Mouse (Mus musculus) embryonic facial prominence, embryonic 12.5 days (tissue): Measurements from ENCODE around the gene Ntrk2. TPM values are rescaled to one million over a fixed set of nuclear protein-coding genes. Genes with fewer than 3 reads are reported as not detected.

ENCODE experiments used
- ATAC-seq: fragments of 200-750 bp; cut with Nextera tagmentation; 2 replicates; pipeline ENCODE4 v1.8.0; 2017; ENCODE audit not compliant: insufficient number of reproducible peaks, insufficient read depth, low FRiP score, low TSS enrichment
- H3K27ac ChIP-seq: fragments of 300-500 bp; sonication (generic); 2 replicates; pipeline ENCODE4 v1.5.1; 2016; ENCODE audit warnings: mild to moderate bottlenecking
- H3K27me3 ChIP-seq: fragments of 300-500 bp; sonication (generic); 2 replicates; pipeline ENCODE4 v1.6.1; 2016; ENCODE audit warnings: mild to moderate bottlenecking, moderate library complexity
- H3K36me3 ChIP-seq: fragments of 300-500 bp; sonication (generic); 2 replicates; pipeline ENCODE4 v1.6.1; 2016; ENCODE audit warnings: mild to moderate bottlenecking
- H3K4me1 ChIP-seq: fragments of 300-500 bp; sonication (generic); 2 replicates; pipeline ENCODE4 v1.6.1; 2016
- H3K4me2 ChIP-seq: fragments of 300-500 bp; sonication (generic); replicated peaks from 2 replicates; pipeline ENCODE4 v1.6.1; 2016; ENCODE audit warnings: mild to moderate bottlenecking, moderate library complexity
- H3K4me3 ChIP-seq: fragments of 300-500 bp; sonication (generic); 2 replicates; pipeline ENCODE4 v1.5.1; 2016; ENCODE audit warnings: mild to moderate bottlenecking
- H3K9ac ChIP-seq: fragments of 300-500 bp; sonication (generic); 2 replicates; pipeline ENCODE4 v1.6.1; 2016; ENCODE audit warnings: mild to moderate bottlenecking, moderate library complexity
- H3K9me3 ChIP-seq: fragments of 300-500 bp; sonication (generic); 2 replicates; pipeline ENCODE4 v1.6.1; 2016; ENCODE audit warnings: mild to moderate bottlenecking, moderate library complexity
- WGBS: fragments of 180-500 bp; shearing (Covaris S2); methylation state at CpG from one replicate; pipeline ENCODE4 v1.1.7; 2016; 5-methylcytosine and 5-hydroxymethylcytosine counted together
- polyA plus RNA-seq: library from polyadenylated mRNA; unstranded; fragments of >200 nt; fragmentation: Nextera tagmentation; extraction: Ambion mirVana; gene quantifications from 2 replicates; pipeline ENCODE4 v1.2.1, GENCODE M21; 2016

Ntrk2 gene
- polyA plus RNA-seq, 1 experiment from 2014 or later = 29.2 TPM

DNA sequence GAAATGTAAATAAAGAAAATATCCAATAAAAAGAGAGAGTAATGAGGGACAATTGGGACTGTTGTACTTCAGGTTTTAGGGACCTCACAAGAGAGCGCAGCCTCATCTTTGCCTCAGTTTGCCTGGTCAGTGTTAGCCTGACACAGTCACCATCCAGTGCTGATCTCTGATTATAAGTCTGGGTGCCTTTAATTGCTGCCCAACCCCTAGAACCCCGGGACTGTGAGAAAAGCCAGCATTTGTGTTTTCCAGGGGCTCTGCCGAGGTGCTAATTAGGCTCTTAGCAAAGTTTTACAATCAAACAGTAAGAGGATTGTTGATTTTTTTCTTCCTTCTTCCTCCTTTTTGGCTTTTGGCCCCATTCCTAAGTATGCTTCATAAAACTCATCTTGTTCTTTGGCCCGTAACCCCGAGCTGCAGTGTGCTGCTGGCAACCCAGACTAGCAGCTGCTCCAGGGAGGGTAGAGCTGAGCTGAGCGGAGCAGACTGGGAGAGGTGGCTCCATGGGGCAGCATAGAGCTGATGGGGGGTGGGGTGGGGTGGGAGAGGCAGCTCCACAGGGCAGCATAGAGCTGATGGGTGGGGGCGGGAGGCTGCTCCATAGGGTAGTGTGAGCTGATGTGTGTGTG, 34.5 kb downstream of the Ntrk2 start:
- Histone ChIP-seq H3K4me1 (0 out of 2 replicates have a peak, but pooled peaks cover 6% of the 10 kb centered on the region), H3K4me2 (no peak overlapping the region), H3K27me3 (no peaks in the 10 kb centered on the region), H3K9ac (no peak overlapping the region), H3K27ac (no peak overlapping the region), H3K36me3 (no peaks in the 10 kb centered on the region), H3K4me3 (no peak overlapping the region), H3K9me3 (no peaks in the 10 kb centered on the region)
- ATAC-seq = no peak
- WGBS = 28% methylated on average over 6 of the region's 7 CpGs

DNA sequence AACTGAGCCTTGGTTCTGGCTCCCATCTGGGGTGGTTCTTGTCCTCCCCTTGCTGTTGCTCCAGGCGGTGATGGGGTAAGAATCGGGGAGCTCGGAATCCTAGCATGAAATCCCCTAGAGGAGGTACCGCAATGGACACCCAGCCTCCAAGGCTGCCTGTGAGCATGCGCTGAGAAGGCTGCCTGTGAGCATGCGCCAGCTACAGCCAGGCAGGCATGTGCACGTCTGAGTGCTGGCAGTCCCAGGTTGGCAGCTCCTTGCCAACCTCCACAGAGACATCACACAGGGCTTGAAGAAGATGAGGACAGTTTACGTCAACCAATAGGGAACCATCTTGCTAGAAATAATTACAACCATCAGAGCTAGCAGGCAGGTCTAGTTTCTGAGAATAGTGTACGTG, 37.5 kb downstream of the Ntrk2 start:
- Histone ChIP-seq H3K4me1 (0 out of 2 replicates have a peak, but pooled peaks cover 6% of the 10 kb centered on the region), H3K4me2 (no peak overlapping the region), H3K9ac (no peak overlapping the region), H3K27ac (no peak overlapping the region), H3K36me3 (no peaks in the 10 kb centered on the region), H3K9me3 (no peaks in the 10 kb centered on the region), H3K27me3 (no peaks in the 10 kb centered on the region), H3K4me3 (no peak overlapping the region)
- WGBS = 78% methylated on average over 9 of the region's 9 CpGs
- no peak for ATAC-seq

GRCm38 (mm10) chr13:58848578-58848977, 42.2 kb downstream of the Ntrk2 start:
- ATAC-seq = no peak
- 88% methylated on average over 4 of the region's 4 CpGs for WGBS
- no peaks in the 10 kb centered on the region for H3K27me3 ChIP-seq

GRCm38 (mm10) chr13:58853685-58854084, 47.3 kb downstream of the Ntrk2 start:
- Histone ChIP-seq H3K4me3 (no peak overlapping the region), H3K4me1 (no peaks in the 10 kb centered on the region), H3K4me2 (no peak overlapping the region), H3K9me3 (no peaks in the 10 kb centered on the region), H3K27ac (no peak overlapping the region), H3K36me3 (no peaks in the 10 kb centered on the region), H3K9ac (no peak overlapping the region), H3K27me3 (no peaks in the 10 kb centered on the region)
- WGBS = 85% methylated on average over 6 of the region's 6 CpGs
- ATAC-seq = no peak

More at GRCm38 (mm10) chr13:58848578-58848977, 42.2 kb downstream of the Ntrk2 start:
- no peak overlapping the region for H3K9ac ChIP-seq
- H3K27ac ChIP-seq = no peak overlapping the region
- no peak overlapping the region for H3K4me2 ChIP-seq
- no peak overlapping the region for H3K4me3 ChIP-seq
- H3K9me3 ChIP-seq = no peaks in the 10 kb centered on the region
- no peaks in the 10 kb centered on the region for H3K4me1 ChIP-seq
- no peaks in the 10 kb centered on the region for H3K36me3 ChIP-seq

DNA sequence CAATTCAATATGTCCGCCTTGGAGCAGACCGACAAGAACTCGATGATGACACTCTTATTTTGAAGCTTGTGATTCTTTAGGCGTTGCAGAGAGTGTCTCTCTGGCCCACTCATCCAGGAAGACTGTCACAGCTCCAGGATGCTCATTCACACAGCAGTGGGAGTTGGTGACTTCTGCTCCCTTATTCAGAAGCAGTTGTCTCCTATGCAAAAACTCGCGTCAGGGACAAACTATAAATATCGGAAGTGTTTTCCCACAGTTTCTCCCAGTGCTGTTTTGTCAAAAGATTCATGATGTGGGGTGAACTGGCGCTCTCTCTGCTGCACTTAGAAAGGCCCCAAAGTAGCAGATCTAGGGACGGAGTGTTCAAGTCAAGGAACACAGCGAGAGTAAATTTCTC, 59.9 kb downstream of the Ntrk2 start:
- Histone ChIP-seq H3K27ac (no peak overlapping the region), H3K4me1 (no peaks in the 10 kb centered on the region), H3K4me2 (no peak overlapping the region), H3K36me3 (no peaks in the 10 kb centered on the region), H3K9me3 (no peaks in the 10 kb centered on the region), H3K4me3 (no peak overlapping the region), H3K9ac (no peak overlapping the region), H3K27me3 (no peaks in the 10 kb centered on the region)
- no peak for ATAC-seq
- 90% methylated on average over 10 of the region's 10 CpGs for WGBS

DNA sequence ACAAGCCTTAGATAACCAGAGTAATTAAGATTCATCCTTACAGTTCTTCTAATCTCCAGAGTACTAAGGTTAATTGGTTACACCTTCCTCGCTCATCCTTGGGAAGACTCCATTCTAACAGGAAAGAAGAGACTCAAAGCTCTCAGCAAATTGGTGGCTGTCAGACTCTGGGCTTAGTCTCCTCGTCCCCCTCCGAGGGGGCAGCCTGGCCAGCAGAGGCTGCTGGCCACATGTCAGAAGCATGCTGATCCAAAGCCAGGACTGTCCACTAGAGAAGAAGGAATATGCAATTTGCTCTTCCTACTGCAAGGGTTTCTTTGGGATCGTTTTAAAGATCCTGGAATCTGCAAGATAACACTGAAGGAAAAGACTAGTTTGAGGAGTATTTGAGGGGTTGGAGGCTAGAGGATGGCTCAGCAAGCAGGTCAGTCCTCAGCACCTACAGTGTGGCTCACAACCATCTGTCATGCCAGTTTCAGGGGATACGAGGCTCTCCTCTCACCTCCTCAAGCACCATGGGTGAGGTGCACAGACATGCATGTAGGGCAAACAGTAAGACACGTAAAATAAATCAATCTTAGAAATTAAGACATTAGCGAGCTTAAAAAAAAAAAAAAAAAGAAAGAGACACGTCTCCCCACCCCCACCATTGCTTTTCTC, 60.5 kb downstream of the Ntrk2 start:
- H3K9ac ChIP-seq = no peak overlapping the region
- no peaks in the 10 kb centered on the region for H3K27me3 ChIP-seq
- no peak overlapping the region for H3K4me3 ChIP-seq
- no peaks in the 10 kb centered on the region for H3K9me3 ChIP-seq
- no peak for ATAC-seq
- no peak overlapping the region for H3K4me2 ChIP-seq
- WGBS = 82% methylated on average over 8 of the region's 8 CpGs
- H3K4me1 ChIP-seq = no peaks in the 10 kb centered on the region
- no peak overlapping the region for H3K27ac ChIP-seq
- H3K36me3 ChIP-seq = no peaks in the 10 kb centered on the region

DNA sequence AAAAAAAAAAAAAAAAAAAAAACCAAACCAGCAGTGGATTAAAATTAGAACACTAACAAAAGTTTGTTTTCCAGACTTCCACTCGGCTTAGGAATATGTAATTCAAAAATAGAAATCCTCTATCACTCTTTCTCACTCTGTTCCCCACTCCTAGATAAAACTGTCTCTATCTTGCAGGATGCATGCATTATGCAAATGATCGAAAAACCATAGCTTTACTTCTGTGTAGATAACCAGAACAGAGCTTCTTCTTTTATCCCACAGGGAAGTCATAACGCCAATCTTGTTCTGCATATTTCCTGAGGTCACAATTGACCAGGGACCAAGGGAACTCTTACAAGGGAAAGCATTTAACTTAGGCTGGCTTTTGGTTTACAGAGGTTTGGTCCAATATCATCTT, 76.1 kb downstream of the Ntrk2 start:
- H3K9me3 ChIP-seq = no peaks in the 10 kb centered on the region
- no peak for ATAC-seq
- H3K4me3 ChIP-seq = no peak overlapping the region
- H3K4me1 ChIP-seq = no peaks in the 10 kb centered on the region
- H3K9ac ChIP-seq = no peak overlapping the region
- H3K27ac ChIP-seq = no peak overlapping the region
- WGBS = 83% methylated on average over 3 of the region's 3 CpGs
- H3K27me3 ChIP-seq = no peaks in the 10 kb centered on the region
- no peaks in the 10 kb centered on the region for H3K36me3 ChIP-seq
- H3K4me2 ChIP-seq = no peak overlapping the region

- Histone ChIP-seq H3K36me3 (no peaks in the 10 kb centered on the region), H3K4me3 (no peak overlapping the region), H3K4me1 (no peaks in the 10 kb centered on the region), H3K27ac (no peak overlapping the region), H3K27me3 (no peaks in the 10 kb centered on the region), H3K9me3 (no peaks in the 10 kb centered on the region), H3K4me2 (no peak overlapping the region), H3K9ac (no peak overlapping the region)
- no peak for ATAC-seq
- WGBS = 92% methylated on average over 5 of the region's 5 CpGs
Observed at GRCm38 (mm10) chr13:58882916-58883315, 76.5 kb downstream of the Ntrk2 start.

DNA sequence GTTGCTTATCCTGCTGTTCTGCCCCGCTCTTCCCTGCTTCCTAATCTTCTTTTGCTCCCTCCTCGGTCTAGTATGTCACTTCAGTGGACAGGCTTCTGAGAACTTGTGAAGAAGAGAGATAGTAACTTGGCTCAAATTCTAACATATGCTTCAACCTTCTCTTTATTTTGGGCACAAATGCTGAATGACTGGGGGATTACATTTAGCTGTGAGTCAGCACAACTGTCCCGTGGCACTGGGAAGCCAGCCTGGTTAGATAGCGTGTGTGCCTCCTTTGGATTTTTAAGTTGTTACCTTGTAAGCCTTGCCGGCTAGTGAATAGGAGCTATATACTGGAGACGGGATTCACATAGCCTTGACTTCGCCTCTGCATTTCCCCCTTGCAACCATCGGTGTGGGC, 79.7 kb downstream of the Ntrk2 start:
- Histone ChIP-seq H3K36me3 (no peaks in the 10 kb centered on the region), H3K27me3 (no peaks in the 10 kb centered on the region), H3K4me2 (no peak overlapping the region), H3K9me3 (0 out of 2 replicates have a peak, but pooled peaks cover 6% of the 10 kb centered on the region), H3K27ac (no peak overlapping the region), H3K9ac (no peak overlapping the region), H3K4me1 (no peaks in the 10 kb centered on the region), H3K4me3 (no peak overlapping the region)
- ATAC-seq = no peak
- WGBS = 83% methylated on average over 8 of the region's 8 CpGs

DNA sequence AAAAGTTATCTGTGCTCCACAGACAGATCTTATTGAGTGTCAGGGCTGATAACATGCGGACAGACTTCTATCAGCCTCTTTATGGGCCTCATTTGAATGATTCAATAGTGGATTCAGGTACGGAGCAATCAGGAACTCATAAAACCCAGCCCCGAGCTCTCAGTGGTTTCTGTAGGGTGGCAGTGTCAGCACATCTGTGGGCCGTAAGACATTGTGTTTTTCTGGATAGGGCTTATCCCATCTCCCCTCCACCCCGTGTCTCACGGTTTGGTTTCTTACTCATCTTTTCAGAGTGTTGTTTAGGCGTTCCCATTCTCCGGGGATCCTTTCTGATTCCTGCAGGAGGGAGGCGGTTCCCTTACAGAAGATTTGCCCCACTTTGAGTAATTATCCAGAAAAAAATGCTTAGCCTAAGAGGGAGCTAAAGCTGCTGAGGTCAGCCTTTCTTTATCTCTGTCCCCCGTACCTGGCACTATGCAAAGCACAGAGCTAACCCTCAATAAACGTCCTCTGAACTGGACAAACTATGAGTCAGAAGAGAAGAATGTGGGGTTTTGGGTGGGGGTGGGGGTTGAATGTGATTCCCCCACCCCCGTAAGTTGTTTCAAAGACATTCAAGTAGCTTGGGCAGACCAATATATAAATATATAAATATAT, 90.0 kb downstream of the Ntrk2 start:
- Histone ChIP-seq H3K36me3 (no peaks in the 10 kb centered on the region), H3K27me3 (no peaks in the 10 kb centered on the region), H3K27ac (no peak overlapping the region), H3K4me1 (no peaks in the 10 kb centered on the region), H3K9me3 (0 out of 2 replicates have a peak, but pooled peaks cover 4% of the 10 kb centered on the region), H3K9ac (no peak overlapping the region), H3K4me3 (no peak overlapping the region), H3K4me2 (no peak overlapping the region)
- ATAC-seq = no peak
- 79% methylated on average over 12 of the region's 12 CpGs for WGBS

GRCm38 (mm10) chr13:58899337-58899736, 93.0 kb downstream of the Ntrk2 start:
- WGBS = 88% methylated on average over 2 of the region's 2 CpGs
- Histone ChIP-seq H3K27ac (no peak overlapping the region), H3K36me3 (no peaks in the 10 kb centered on the region), H3K27me3 (no peaks in the 10 kb centered on the region), H3K4me3 (no peak overlapping the region), H3K9me3 (0 out of 2 replicates have a peak, but pooled peaks cover 4% of the 10 kb centered on the region), H3K9ac (no peak overlapping the region), H3K4me1 (no peaks in the 10 kb centered on the region), H3K4me2 (no peak overlapping the region)
- ATAC-seq = no peak

GRCm38 (mm10) chr13:58902313-58902712, 95.9 kb downstream of the Ntrk2 start:
- Histone ChIP-seq H3K4me2 (no peak overlapping the region), H3K4me3 (no peak overlapping the region), H3K9me3 (0 out of 2 replicates have a peak, but pooled peaks cover 4% of the 10 kb centered on the region), H3K27ac (no peak overlapping the region), H3K4me1 (no peaks in the 10 kb centered on the region), H3K36me3 (no peaks in the 10 kb centered on the region), H3K9ac (no peak overlapping the region), H3K27me3 (no peaks in the 10 kb centered on the region)
- 81% methylated on average over 8 of the region's 8 CpGs for WGBS
- no peak for ATAC-seq
